Mouse (Mus musculus): ENCODE measurements around the gene Gpr108.

Gene Gpr108

GRCm38 (mm10) chr17:57243650-57244370 is 4.4 kb downstream of the Gpr108 start:
- DNase-seq = no peak

GRCm38 (mm10) chr17:57237181-57237580 is 11.1 kb downstream of the Gpr108 start:
- DNase-seq = no peak

GRCm38 (mm10) chr17:57235803-57236202 is 12.4 kb downstream of the Gpr108 start:
- DNase-seq = no peak

- no peak for DNase-seq
Observed at GRCm38 (mm10) chr17:57234254-57234928, 13.9 kb downstream of the Gpr108 start.

GRCm38 (mm10) chr17:57233038-57233437 is 15.2 kb downstream of the Gpr108 start:
- no peak for DNase-seq

GRCm38 (mm10) chr17:57232200-57232599 is 16.0 kb downstream of the Gpr108 start:
- no peak for DNase-seq

GRCm38 (mm10) chr17:57231321-57231771 is 16.9 kb downstream of the Gpr108 start:
- no peak for DNase-seq

GRCm38 (mm10) chr17:57230728-57231125 is 17.5 kb downstream of the Gpr108 start:
- DNase-seq = no peak

- no peak for DNase-seq
Observed at GRCm38 (mm10) chr17:57229851-57230727, 18.2 kb downstream of the Gpr108 start.

- DNase-seq = no peak
Observed at GRCm38 (mm10) chr17:57228873-57229272, 19.4 kb downstream of the Gpr108 start.

- no peak for DNase-seq
Observed at GRCm38 (mm10) chr17:57228014-57228413, 20.2 kb downstream of the Gpr108 start, which contains the start of gene C3. Gene C3, minus strand, starts transcription at chr17:57228136.

- DNase-seq = no peak
Observed at GRCm38 (mm10) chr17:57227468-57227867, 20.8 kb downstream of the Gpr108 start.

GRCm38 (mm10) chr17:57223313-57223712 is 24.9 kb downstream of the Gpr108 start:
- no peak for DNase-seq

GRCm38 (mm10) chr17:57221911-57222310 is 26.3 kb downstream of the Gpr108 start:
- DNase-seq = no peak

- peak; percentile 38 to 54 for DNase-seq
Observed at GRCm38 (mm10) chr17:57219884-57220207, 28.4 kb downstream of the Gpr108 start.

GRCm38 (mm10) chr17:57219167-57219883 is 28.9 kb downstream of the Gpr108 start:
- peak; percentile 75 to 87 for DNase-seq

- DNase-seq = no peak
Observed at GRCm38 (mm10) chr17:57218335-57218900, 29.8 kb downstream of the Gpr108 start.

GRCm38 (mm10) chr17:57214676-57215387 is 33.4 kb downstream of the Gpr108 start:
- DNase-seq = peak; percentile 56 to 58

GRCm38 (mm10) chr17:57211501-57211900 is 36.7 kb downstream of the Gpr108 start:
- no peak for DNase-seq

- no peak for DNase-seq
Observed at GRCm38 (mm10) chr17:57209330-57209729, 38.9 kb downstream of the Gpr108 start.

GRCm38 (mm10) chr17:57207938-57208337 is 40.3 kb downstream of the Gpr108 start:
- DNase-seq = no peak
